Mouse (Mus musculus) spleen, adult 2 months (tissue): ENCODE data around the gene Gm10226. TPM values are rescaled to one million over a fixed set of nuclear protein-coding genes. Genes with fewer than 3 reads are reported as not detected.
"Not testable (repeated sequence)": the region's sequence is repeated elsewhere in the genome, so short reads cannot be mapped to it uniquely, and the experiment has no call there.

Experiments
- DNase-seq, 2 experiments: peaks; one replicate each; pipeline versions ENCODE4 v3.0.0 to v3.0.0-alpha.2; 2012 to 2021; ENCODE audit warnings: low spot score in 2 of 2, low read depth in 1 of 2
- H3K27ac ChIP-seq: fragments of 200-500 bp; 2 replicates; pipeline ENCODE4 v1.5.1; 2012; ENCODE audit warnings: low read length, inconsistent platforms; ENCODE audit not compliant: insufficient read depth
- H3K27me3 ChIP-seq: fragments of 200-500 bp; 2 replicates; pipeline ENCODE4 v1.6.1; 2012; ENCODE audit warnings: mild to moderate bottlenecking, moderate library complexity, low read length, inconsistent platforms; ENCODE audit not compliant: control insufficient read depth, insufficient read depth
- H3K36me3 ChIP-seq: fragments of 200-500 bp; 2 replicates; pipeline ENCODE4 v1.6.1; 2012; ENCODE audit warnings: mild to moderate bottlenecking, low read length, inconsistent platforms; ENCODE audit not compliant: control insufficient read depth, insufficient read depth
- H3K4me1 ChIP-seq: fragments of 200-500 bp; 2 replicates; pipeline ENCODE4 v1.6.1; 2011; ENCODE audit warnings: inconsistent platforms; ENCODE audit not compliant: control insufficient read depth, insufficient read depth, insufficient read length
- H3K4me3 ChIP-seq: fragments of 200-500 bp; 2 replicates; pipeline ENCODE4 v1.5.1; 2011; ENCODE audit warnings: mild to moderate bottlenecking, inconsistent platforms; ENCODE audit not compliant: insufficient read depth, insufficient read length; ENCODE audit errors: extremely low read depth
- CTCF ChIP-seq: fragments of 200-500 bp; IDR thresholded peaks from 2 replicates; pipeline ENCODE4 v1.5.1; 2011; ENCODE audit warnings: mild to moderate bottlenecking, inconsistent platforms; ENCODE audit not compliant: insufficient read depth, insufficient read length, insufficient replicate concordance; ENCODE audit errors: extremely low read depth
- POLR2A ChIP-seq: fragments of 200-500 bp; IDR thresholded peaks from 2 replicates; pipeline ENCODE4 v1.6.1; 2011; ENCODE audit warnings: low read depth, low read length, inconsistent platforms
- WGBS: fragments of 180-500 bp; shearing (Covaris S2); methylation state at CpG from one replicate; pipeline ENCODE4 v1.1.7; 2018; 5-methylcytosine and 5-hydroxymethylcytosine counted together
- polyA plus RNA-seq: library from polyadenylated mRNA; depleted of rRNA; stranded (reverse); fragments of >200 nt; gene quantifications from 2 replicates; pipeline ENCODE4 v1.2.3, GENCODE M21; 2012; rRNA removed

The Gm10226 gene
- not detected in 2 replicates for polyA plus RNA-seq

DNA sequence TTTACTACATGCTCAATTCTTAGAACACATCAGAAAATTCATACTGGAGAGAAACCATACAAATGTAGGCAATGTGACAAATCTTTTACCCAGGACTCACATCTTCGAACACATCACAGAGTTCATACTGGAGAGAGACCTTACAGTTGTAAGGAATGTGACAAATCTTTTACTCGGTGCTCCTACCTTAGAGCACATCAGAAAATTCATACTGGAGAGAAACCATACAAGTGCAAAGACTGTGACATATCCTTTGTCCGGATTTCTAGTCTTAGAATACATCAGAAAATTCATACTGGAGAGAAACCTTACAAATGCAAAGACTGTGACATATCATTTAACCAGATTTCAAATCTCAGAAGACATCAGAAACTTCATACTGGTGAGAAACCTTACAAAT lies at the start of gene Gm10226:
Gene Gm10226, plus strand, starts transcription at position 301 of the 400 bp plus-strand sequence.
- H3K4me3 ChIP-seq, result no peak within 1 kb of the TSS
- H3K36me3 ChIP-seq, result peaks cover 2% of the 10 kb centered on the region; the same call in 1 of the 2 replicates
- H3K27ac ChIP-seq, result no peak within 1 kb of the TSS
- no peaks in the 10 kb centered on the region for H3K27me3 ChIP-seq
- DNase-seq, result no peak
- no peaks in the 10 kb centered on the region for H3K4me1 ChIP-seq
- TF ChIP-seq POLR2A (no peak), CTCF (no peak)
- WGBS, result 95% methylated on average over 3 of the region's 3 CpGs

GRCm38 (mm10) chr17:21648791-21649190 lies 42.9 kb upstream of the Gm10226 start:
- no peaks in the 10 kb centered on the region for H3K27me3 ChIP-seq
- H3K36me3 ChIP-seq, result peaks cover 2% of the 10 kb centered on the region; the same call in 1 of the 2 replicates
- no peak for TF ChIP-seq POLR2A
- TF ChIP-seq CTCF, result no peak
- no peak overlapping the region for H3K27ac ChIP-seq
- 91% methylated on average over 3 of the region's 3 CpGs for WGBS
- DNase-seq, result no peak
- H3K4me3 ChIP-seq, result no peak overlapping the region
- no peaks in the 10 kb centered on the region; the same call in 1 of the 2 replicates for H3K4me1 ChIP-seq

DNA sequence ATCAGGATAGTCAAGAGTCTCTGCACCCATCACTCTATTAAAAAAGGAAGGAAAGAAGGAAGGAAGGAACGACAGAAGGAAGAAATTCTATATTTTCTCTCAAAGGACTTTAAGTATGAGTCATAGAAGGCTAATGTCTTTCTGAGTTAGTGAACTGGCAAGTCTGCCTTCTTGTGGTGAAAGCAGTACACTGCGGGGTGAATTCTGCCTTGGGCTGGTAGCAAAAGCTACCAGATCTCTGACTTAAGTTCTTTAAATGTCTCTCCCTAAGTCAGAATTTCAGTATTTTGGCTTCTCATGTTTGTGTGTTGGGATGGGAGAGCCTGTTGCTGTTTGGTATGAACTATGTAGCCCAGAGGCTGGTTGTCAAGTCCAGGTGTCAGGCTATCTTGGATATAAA lies 41.7 kb upstream of the Gm10226 start:
- H3K4me3 ChIP-seq, result peak overlapping the region; percentile 75; the same call in 1 of the 2 replicates
- H3K27ac ChIP-seq, result peak overlapping the region; percentile 93
- H3K27me3 ChIP-seq, result no peaks in the 10 kb centered on the region
- no peaks in the 10 kb centered on the region; the same call in 1 of the 2 replicates for H3K4me1 ChIP-seq
- peaks cover 2% of the 10 kb centered on the region; the same call in 1 of the 2 replicates for H3K36me3 ChIP-seq
- WGBS, result 16% methylated on average over 2 of the region's 2 CpGs
- DNase-seq, result peak; percentile 26 to 47
- TF ChIP-seq CTCF (peak; percentile 10; the same call in 1 of the 2 replicates), POLR2A (no peak)

GRCm38 (mm10) chr17:21650364-21650907 lies 41.2 kb upstream of the Gm10226 start, which contains the start of gene Zfp983:
Zfp983 (plus strand) TSS chr17:21650624.
- WGBS, result under 1% methylated on average over 17 of the region's 17 CpGs
- DNase-seq, result peak; percentile 79 to 93
- H3K27me3 ChIP-seq, H3K4me1 ChIP-seq, H3K36me3 ChIP-seq: not testable (repeated sequence)
- Histone ChIP-seq H3K4me3 (peak within 1 kb of the TSS; percentile 75), H3K27ac (peak within 1 kb of the TSS; percentile 93)

GRCm38 (mm10) chr17:21678826-21679225 lies 12.8 kb upstream of the Gm10226 start:
- not testable (repeated sequence) for H3K4me1 ChIP-seq, DNase-seq, H3K27me3 ChIP-seq, H3K4me3 ChIP-seq, H3K27ac ChIP-seq, H3K36me3 ChIP-seq
- 6% methylated on average over 1 of the region's 1 CpGs for WGBS

GRCm38 (mm10) chr17:21679273-21680018 lies 12.2 kb upstream of the Gm10226 start:
- peak; percentile 84 to 93 for DNase-seq
- Histone ChIP-seq H3K4me3 (peak overlapping the region; percentile 59), H3K27ac (peak overlapping the region; percentile 72), H3K4me1 (no peaks in the 10 kb centered on the region), H3K36me3 (no peaks in the 10 kb centered on the region), H3K27me3 (no peaks in the 10 kb centered on the region)
- TF ChIP-seq CTCF, result peak; percentile 26; the same call in 1 of the 2 replicates
- no peak for TF ChIP-seq POLR2A
- 1% methylated on average over 9 of the region's 9 CpGs for whole genome bisulfite sequencing

DNA sequence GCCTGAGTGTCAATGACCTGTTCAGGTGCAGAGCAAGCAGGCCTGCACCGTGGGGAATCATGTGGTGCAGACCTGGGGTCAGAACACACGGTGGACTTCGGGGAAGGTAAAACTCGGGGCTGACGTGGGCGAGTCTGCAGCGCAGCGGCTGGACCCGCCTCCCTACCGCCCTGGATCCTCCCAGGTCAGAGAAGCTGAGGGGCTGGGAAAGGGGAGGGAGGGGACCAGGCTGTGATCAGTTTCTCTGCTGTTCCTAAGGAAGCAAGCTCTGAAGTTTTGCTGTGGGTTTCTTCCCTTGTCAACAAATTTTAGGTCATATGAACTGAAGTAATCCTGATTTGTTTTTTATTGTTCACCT lies 11.7 kb upstream of the Gm10226 start:
- 1% methylated on average over 10 of the region's 10 CpGs for WGBS
- not testable (repeated sequence) for H3K4me1 ChIP-seq, H3K36me3 ChIP-seq, H3K27me3 ChIP-seq, DNase-seq
- peak overlapping the region; percentile 72 for H3K27ac ChIP-seq
- H3K4me3 ChIP-seq, result peak overlapping the region; percentile 59
